Mouse (Mus musculus) heart, embryonic 11.5 days (tissue): ENCODE data around the gene Stn1. TPM values are rescaled to one million over a fixed set of nuclear protein-coding genes. Genes with fewer than 3 reads are reported as not detected.

ENCODE experiments used
- ATAC-seq: fragments of 200-750 bp; cut with Nextera tagmentation; replicated peaks from 2 replicates; pipeline ENCODE4 v1.8.0; 2017; ENCODE audit warnings: moderate library complexity; ENCODE audit not compliant: insufficient number of reproducible peaks, low FRiP score, low TSS enrichment
- H3K27ac ChIP-seq: fragments of 300-500 bp; sonication (generic); 2 replicates; pipeline ENCODE4 v1.5.1; 2014; ENCODE audit warnings: mild to moderate bottlenecking, low read depth, low read length
- H3K27me3 ChIP-seq: fragments of 300-500 bp; sonication (generic); 2 replicates; pipeline ENCODE4 v1.6.1; 2014; ENCODE audit warnings: mild to moderate bottlenecking, low read length, mixed read lengths; ENCODE audit not compliant: control insufficient read depth, insufficient read depth
- H3K36me3 ChIP-seq: fragments of 300-500 bp; sonication (generic); 2 replicates; pipeline ENCODE4 v1.6.1; 2014; ENCODE audit warnings: mild to moderate bottlenecking, low read length, moderate library complexity, mixed read lengths; ENCODE audit not compliant: control insufficient read depth, insufficient read depth
- H3K4me1 ChIP-seq: fragments of 300-500 bp; sonication (generic); 2 replicates; pipeline ENCODE4 v1.6.1; 2014; ENCODE audit warnings: low read length; ENCODE audit not compliant: control insufficient read depth, insufficient read depth
- H3K4me2 ChIP-seq: fragments of 300-500 bp; sonication (generic); 2 replicates; pipeline ENCODE4 v1.6.1; 2014; ENCODE audit warnings: mild to moderate bottlenecking, moderate library complexity
- H3K4me3 ChIP-seq: fragments of 300-500 bp; sonication (generic); 2 replicates; pipeline ENCODE4 v1.5.1; 2014; ENCODE audit warnings: low read depth, low read length
- H3K9ac ChIP-seq: fragments of 300-500 bp; sonication (generic); 2 replicates; pipeline ENCODE4 v1.6.1; 2014; ENCODE audit warnings: mild to moderate bottlenecking, low read depth, low read length, moderate library complexity
- H3K9me3 ChIP-seq: fragments of 300-500 bp; sonication (generic); replicated peaks from 2 replicates; pipeline ENCODE4 v1.6.1; 2016; ENCODE audit warnings: low read length; ENCODE audit not compliant: control insufficient read depth
- WGBS: fragments of 180-500 bp; shearing (Covaris S2); extraction: QIAGEN DNeasy Blood & Tissue Kit; methylation state at CpG from one replicate; pipeline ENCODE4 v1.1.7; 2014; ENCODE audit not compliant: insufficient replicate concordance; 5-methylcytosine and 5-hydroxymethylcytosine counted together
- polyA plus RNA-seq: library from polyadenylated mRNA; unstranded; fragments of >200 nt; fragmentation: Nextera tagmentation; extraction: Ambion mirVana; gene quantifications from 2 replicates; pipeline ENCODE4 v1.2.1, GENCODE M21; 2014

The Stn1 gene
- polyA plus RNA-seq, 1 experiment from 2014 or later: 40.0 TPM

- no peak for ATAC-seq
These were observed 18.7 kb downstream of the Stn1 start for GRCm38 (mm10) chr19:47518475-47519162.

GRCm38 (mm10) chr19:47517570-47517969 lies 19.7 kb downstream of the Stn1 start:
- Histone ChIP-seq H3K9ac (no peak overlapping the region), H3K4me2 (no peak overlapping the region), H3K27ac (no peak overlapping the region), H3K9me3 (no peaks in the 10 kb centered on the region), H3K4me1 (peaks cover 14% of the 10 kb centered on the region), H3K4me3 (no peak overlapping the region), H3K27me3 (no peaks in the 10 kb centered on the region), H3K36me3 (0 out of 2 replicates have a peak, but pooled peaks cover 5% of the 10 kb centered on the region)
- 83% methylated on average over 8 of the region's 8 CpGs for WGBS
- ATAC-seq: no peak

More at GRCm38 (mm10) chr19:47518475-47519162, 18.7 kb downstream of the Stn1 start:
- H3K27me3 ChIP-seq: no peaks in the 10 kb centered on the region
- WGBS: 65% methylated on average over 24 of the region's 24 CpGs
- no peaks in the 10 kb centered on the region for H3K9me3 ChIP-seq
- H3K36me3 ChIP-seq: peaks cover 9% of the 10 kb centered on the region; the same call in 1 of the 2 replicates
- no peak overlapping the region for H3K4me2 ChIP-seq
- H3K4me3 ChIP-seq: no peak overlapping the region
- no peak overlapping the region for H3K9ac ChIP-seq
- peaks cover 8% of the 10 kb centered on the region for H3K4me1 ChIP-seq
- H3K27ac ChIP-seq: no peak overlapping the region

- no peak for ATAC-seq
- WGBS: 74% methylated on average over 12 of the region's 12 CpGs
- Histone ChIP-seq H3K9ac (no peak overlapping the region), H3K4me3 (no peak overlapping the region), H3K27ac (no peak overlapping the region), H3K36me3 (0 out of 2 replicates have a peak, but pooled peaks cover 3% of the 10 kb centered on the region), H3K9me3 (no peaks in the 10 kb centered on the region), H3K27me3 (no peaks in the 10 kb centered on the region), H3K4me1 (peaks cover 17% of the 10 kb centered on the region), H3K4me2 (no peak overlapping the region)
These were observed 20.4 kb downstream of the Stn1 start for GRCm38 (mm10) chr19:47516879-47517278.

- Histone ChIP-seq H3K27ac (no peak overlapping the region), H3K4me3 (no peak overlapping the region), H3K9ac (no peak overlapping the region), H3K4me2 (no peak overlapping the region), H3K9me3 (no peaks in the 10 kb centered on the region), H3K36me3 (0 out of 2 replicates have a peak, but pooled peaks cover 3% of the 10 kb centered on the region), H3K4me1 (peaks cover 28% of the 10 kb centered on the region), H3K27me3 (no peaks in the 10 kb centered on the region)
- WGBS: 57% methylated on average over 5 of the region's 5 CpGs
- ATAC-seq: no peak
These were observed 22.2 kb downstream of the Stn1 start for GRCm38 (mm10) chr19:47515091-47515490.

GRCm38 (mm10) chr19:47513618-47513897 lies 23.7 kb downstream of the Stn1 start:
- no peaks in the 10 kb centered on the region for H3K27me3 ChIP-seq
- no peak overlapping the region for H3K4me3 ChIP-seq
- H3K4me1 ChIP-seq: peaks cover 36% of the 10 kb centered on the region
- WGBS: 50% methylated on average over 4 of the region's 4 CpGs
- H3K36me3 ChIP-seq: 0 out of 2 replicates have a peak, but pooled peaks cover 3% of the 10 kb centered on the region
- ATAC-seq: no peak
- H3K27ac ChIP-seq: peak overlapping the region; percentile 29; the same call in 1 of the 2 replicates
- H3K4me2 ChIP-seq: no peak overlapping the region
- H3K9me3 ChIP-seq: no peaks in the 10 kb centered on the region
- no peak overlapping the region for H3K9ac ChIP-seq

GRCm38 (mm10) chr19:47512794-47513617 lies 24.3 kb downstream of the Stn1 start:
- peaks cover 41% of the 10 kb centered on the region for H3K4me1 ChIP-seq
- H3K27ac ChIP-seq: peak overlapping the region; percentile 29; the same call in 1 of the 2 replicates
- no peaks in the 10 kb centered on the region for H3K27me3 ChIP-seq
- no peak overlapping the region for H3K4me3 ChIP-seq
- ATAC-seq: no peak
- H3K4me2 ChIP-seq: no peak overlapping the region
- 78% methylated on average over 21 of the region's 21 CpGs for WGBS
- H3K36me3 ChIP-seq: 0 out of 2 replicates have a peak, but pooled peaks cover 3% of the 10 kb centered on the region
- H3K9ac ChIP-seq: no peak overlapping the region
- H3K9me3 ChIP-seq: no peaks in the 10 kb centered on the region

- Histone ChIP-seq H3K9me3 (no peaks in the 10 kb centered on the region), H3K27ac (no peak overlapping the region), H3K36me3 (0 out of 2 replicates have a peak, but pooled peaks cover 3% of the 10 kb centered on the region), H3K4me2 (no peak overlapping the region), H3K4me1 (peaks cover 42% of the 10 kb centered on the region), H3K27me3 (no peaks in the 10 kb centered on the region), H3K9ac (no peak overlapping the region), H3K4me3 (no peak overlapping the region)
- 75% methylated on average over 6 of the region's 6 CpGs for WGBS
- ATAC-seq: no peak
These were observed 25.3 kb downstream of the Stn1 start for GRCm38 (mm10) chr19:47511958-47512357.

GRCm38 (mm10) chr19:47511294-47511675 lies 26.0 kb downstream of the Stn1 start:
- no peak overlapping the region for H3K4me3 ChIP-seq
- peak overlapping the region; percentile 88 for H3K27ac ChIP-seq
- no peaks in the 10 kb centered on the region for H3K27me3 ChIP-seq
- ATAC-seq: no peak
- H3K36me3 ChIP-seq: 0 out of 2 replicates have a peak, but pooled peaks cover 3% of the 10 kb centered on the region
- no peak overlapping the region for H3K4me2 ChIP-seq
- H3K4me1 ChIP-seq: peaks cover 42% of the 10 kb centered on the region
- H3K9me3 ChIP-seq: no peaks in the 10 kb centered on the region
- H3K9ac ChIP-seq: no peak overlapping the region
- WGBS: 76% methylated on average over 7 of the region's 7 CpGs
